Mouse (Mus musculus): ENCODE measurements around the gene Snx9.

The Snx9 gene

GRCm38 (mm10) chr17:5806823-5807222, 34.3 kb upstream of the Snx9 start:
- DNase-seq (ENCODE audit: low spot score in 2 of 2): peak in 1 of 2 experiments; percentile 40

GRCm38 (mm10) chr17:5807847-5808386, 33.2 kb upstream of the Snx9 start:
- DNase-seq (ENCODE audit: low spot score in 2 of 2): peak in 1 of 2 experiments; percentile 56

- DNase-seq (ENCODE audit: low spot score in 2 of 2): no peak
Measured at GRCm38 (mm10) chr17:5813863-5814640, 27.1 kb upstream of the Snx9 start.

- DNase-seq (ENCODE audit: low spot score in 2 of 2): no peak
Measured at GRCm38 (mm10) chr17:5814641-5814920, 26.5 kb upstream of the Snx9 start.

GRCm38 (mm10) chr17:5817871-5818270, 23.3 kb upstream of the Snx9 start:
- no peak for DNase-seq (ENCODE audit: low spot score in 2 of 2)

- DNase-seq (ENCODE audit: low spot score in 2 of 2): peak in 1 of 2 experiments; percentile 41
Measured at GRCm38 (mm10) chr17:5819105-5819504, 22.0 kb upstream of the Snx9 start.

- peak in 1 of 2 experiments; percentile 52 for DNase-seq (ENCODE audit: low spot score in 2 of 2)
Measured at GRCm38 (mm10) chr17:5819799-5820201, 21.3 kb upstream of the Snx9 start.

GRCm38 (mm10) chr17:5822541-5822940, 18.6 kb upstream of the Snx9 start:
- no peak for DNase-seq (ENCODE audit: low spot score in 2 of 2)

- peak in 1 of 2 experiments; percentile 41 for DNase-seq (ENCODE audit: low spot score in 2 of 2)
Measured at GRCm38 (mm10) chr17:5823032-5823431, 18.1 kb upstream of the Snx9 start.

- DNase-seq (ENCODE audit: low spot score in 2 of 2): no peak
Measured at GRCm38 (mm10) chr17:5827836-5828582, 13.1 kb upstream of the Snx9 start.

- DNase-seq (ENCODE audit: low spot score in 2 of 2): no peak
Measured at GRCm38 (mm10) chr17:5828583-5828836, 12.6 kb upstream of the Snx9 start.

- no peak for DNase-seq (ENCODE audit: low spot score in 2 of 2)
Measured at GRCm38 (mm10) chr17:5828944-5829343, 12.2 kb upstream of the Snx9 start.

GRCm38 (mm10) chr17:5829930-5830329, 11.2 kb upstream of the Snx9 start:
- peak; percentile 51 to 75 for DNase-seq (ENCODE audit: low spot score in 2 of 2)

- no peak for DNase-seq (ENCODE audit: low spot score in 2 of 2)
Measured at GRCm38 (mm10) chr17:5830382-5830781, 10.7 kb upstream of the Snx9 start.

- DNase-seq (ENCODE audit: low spot score in 2 of 2): no peak
Measured at GRCm38 (mm10) chr17:5830832-5831231, 10.3 kb upstream of the Snx9 start.

- no peak for DNase-seq (ENCODE audit: low spot score in 2 of 2)
Measured at GRCm38 (mm10) chr17:5831257-5831806, 9.8 kb upstream of the Snx9 start.

- DNase-seq (ENCODE audit: low spot score in 2 of 2): no peak
Measured at GRCm38 (mm10) chr17:5834166-5834565, 7.0 kb upstream of the Snx9 start.

- DNase-seq (ENCODE audit: low spot score in 2 of 2): no peak
Measured at GRCm38 (mm10) chr17:5834798-5835328, 6.3 kb upstream of the Snx9 start.

GRCm38 (mm10) chr17:5839549-5840240, 1.4 kb upstream of the Snx9 start:
- DNase-seq (ENCODE audit: low spot score in 2 of 2): no peak

GRCm38 (mm10) chr17:5840550-5841127, 490 bp upstream of the Snx9 start:
- peak; percentile 28 to 77 for DNase-seq (ENCODE audit: low spot score in 2 of 2)

GRCm38 (mm10) chr17:5841943-5842273, 779 bp downstream of the Snx9 start:
- no peak for DNase-seq (ENCODE audit: low spot score in 2 of 2)

Measured in spleen, postnatal 4 days (tissue).